Mouse (Mus musculus): ENCODE measurements at regions not wholly inside any gene's neighbourhood (a gene's known extent, or its start where the extent isn't known, plus 50 kb on each side); places are given as distances from the start of the nearest gene placed in this dataset.

- Histone ChIP-seq H3K4me3 (ENCODE audit: low read length) (no peak overlapping the region), H3K4me1 (ENCODE audit: control insufficient read depth, insufficient read depth, low read length) (no peaks in the 10 kb centered on the region), H3K36me3 (ENCODE audit: control insufficient read depth, insufficient read depth, low read length) (no peaks in the 10 kb centered on the region), H3K4me2 (replicated peaks; ENCODE audit: low read depth, low read length) (no peak overlapping the region), H3K9me3 (ENCODE audit: control insufficient read depth, low read length) (no peaks in the 10 kb centered on the region), H3K27ac (ENCODE audit: low read depth, low read length) (no peak overlapping the region), H3K9ac (ENCODE audit: low read depth, low read length) (no peak overlapping the region), H3K27me3 (ENCODE audit: control insufficient read depth, insufficient read depth, low read length) (no peaks in the 10 kb centered on the region)
- no peak for ATAC-seq (ENCODE audit: low FRiP score, low TSS enrichment)
- WGBS, result 72% methylated on average over 7 of the region's 7 CpGs
Measured at GRCm38 (mm10) chr2:51566554-51567246, 60.6 kb upstream of the Tas2r134 start.

DNA sequence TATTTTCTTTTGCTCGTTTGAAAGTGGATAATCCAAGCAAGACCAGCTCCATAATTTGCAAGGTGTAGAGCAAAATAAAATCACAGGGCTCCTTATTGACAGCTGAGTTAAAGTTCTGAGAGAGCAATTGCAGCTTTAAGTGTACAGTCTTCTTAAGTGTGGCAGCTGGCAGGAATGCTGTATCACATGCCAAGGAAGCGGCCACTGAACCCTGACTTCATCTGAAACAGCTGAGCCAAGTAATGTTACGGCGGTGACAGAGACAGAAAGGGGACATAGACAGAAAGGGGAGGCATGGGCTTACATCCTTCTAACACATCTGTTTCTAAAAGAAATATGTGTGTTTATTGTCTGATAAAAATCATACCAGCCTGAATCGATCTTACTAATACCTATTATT is 63.4 kb upstream of the Tas2r134 start:
- no peaks in the 10 kb centered on the region for H3K9me3 ChIP-seq (ENCODE audit: control insufficient read depth, low read length)
- no peaks in the 10 kb centered on the region for H3K36me3 ChIP-seq (ENCODE audit: control insufficient read depth, insufficient read depth, low read length)
- 53% methylated on average over 5 of the region's 5 CpGs for WGBS
- no peak overlapping the region for H3K4me2 ChIP-seq (replicated peaks; ENCODE audit: low read depth, low read length)
- ATAC-seq (ENCODE audit: low FRiP score, low TSS enrichment), result no peak; the same call in 1 of the 2 replicates
- no peak overlapping the region for H3K4me3 ChIP-seq (ENCODE audit: low read length)
- no peak overlapping the region for H3K27ac ChIP-seq (ENCODE audit: low read depth, low read length)
- H3K9ac ChIP-seq (ENCODE audit: low read depth, low read length), result no peak overlapping the region
- no peaks in the 10 kb centered on the region for H3K4me1 ChIP-seq (ENCODE audit: control insufficient read depth, insufficient read depth, low read length)
- H3K27me3 ChIP-seq (ENCODE audit: control insufficient read depth, insufficient read depth, low read length), result no peaks in the 10 kb centered on the region

- Histone ChIP-seq H3K4me1 (ENCODE audit: control insufficient read depth, insufficient read depth, low read length) (no peaks in the 10 kb centered on the region), H3K4me3 (ENCODE audit: low read length) (no peak overlapping the region), H3K27ac (ENCODE audit: low read depth, low read length) (no peak overlapping the region), H3K27me3 (ENCODE audit: control insufficient read depth, insufficient read depth, low read length) (no peaks in the 10 kb centered on the region), H3K36me3 (ENCODE audit: control insufficient read depth, insufficient read depth, low read length) (no peaks in the 10 kb centered on the region), H3K9me3 (ENCODE audit: control insufficient read depth, low read length) (no peaks in the 10 kb centered on the region), H3K9ac (ENCODE audit: low read depth, low read length) (no peak overlapping the region), H3K4me2 (replicated peaks; ENCODE audit: low read depth, low read length) (no peak overlapping the region)
- ATAC-seq (ENCODE audit: low FRiP score, low TSS enrichment), result no peak
- 93% methylated on average over 1 of the region's 1 CpGs for WGBS
Measured at GRCm38 (mm10) chr2:51563240-51563639, 64.1 kb upstream of the Tas2r134 start.

DNA sequence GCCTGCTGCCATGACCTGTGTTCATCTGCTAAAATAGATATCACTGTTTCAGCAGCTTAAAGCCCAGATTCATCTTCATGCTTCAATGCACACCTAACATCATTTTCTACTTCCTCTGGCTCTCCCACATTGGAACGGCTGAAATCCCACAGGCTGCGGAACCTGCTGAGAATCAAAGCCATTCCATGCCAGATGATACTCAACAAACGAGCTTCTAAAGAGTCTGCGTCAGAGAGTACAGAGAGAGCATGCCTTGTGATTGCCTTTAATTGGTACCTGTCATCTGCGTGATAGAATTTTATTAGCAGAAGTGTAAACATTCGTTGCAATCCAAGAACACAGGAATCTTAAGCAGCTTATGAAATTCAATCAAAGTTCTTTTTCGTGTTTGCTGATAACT is 76.4 kb upstream of the Tas2r134 start:
- no peak overlapping the region for H3K27ac ChIP-seq (ENCODE audit: low read depth, low read length)
- no peak overlapping the region for H3K4me2 ChIP-seq (replicated peaks; ENCODE audit: low read depth, low read length)
- no peaks in the 10 kb centered on the region for H3K27me3 ChIP-seq (ENCODE audit: control insufficient read depth, insufficient read depth, low read length)
- no peak overlapping the region for H3K4me3 ChIP-seq (ENCODE audit: low read length)
- ATAC-seq (ENCODE audit: low FRiP score, low TSS enrichment), result no peak
- H3K9me3 ChIP-seq (ENCODE audit: control insufficient read depth, low read length), result no peaks in the 10 kb centered on the region
- 34% methylated on average over 7 of the region's 7 CpGs for WGBS
- no peaks in the 10 kb centered on the region for H3K36me3 ChIP-seq (ENCODE audit: control insufficient read depth, insufficient read depth, low read length)
- H3K4me1 ChIP-seq (ENCODE audit: control insufficient read depth, insufficient read depth, low read length), result no peaks in the 10 kb centered on the region
- no peak overlapping the region for H3K9ac ChIP-seq (ENCODE audit: low read depth, low read length)

GRCm38 (mm10) chr2:51549125-51549524 is 78.2 kb upstream of the Tas2r134 start:
- no peak overlapping the region for H3K4me2 ChIP-seq (replicated peaks; ENCODE audit: low read depth, low read length)
- no peaks in the 10 kb centered on the region for H3K9me3 ChIP-seq (ENCODE audit: control insufficient read depth, low read length)
- H3K9ac ChIP-seq (ENCODE audit: low read depth, low read length), result no peak overlapping the region
- no peaks in the 10 kb centered on the region for H3K36me3 ChIP-seq (ENCODE audit: control insufficient read depth, insufficient read depth, low read length)
- no peak for ATAC-seq (ENCODE audit: low FRiP score, low TSS enrichment)
- no peak overlapping the region for H3K4me3 ChIP-seq (ENCODE audit: low read length)
- H3K27ac ChIP-seq (ENCODE audit: low read depth, low read length), result no peak overlapping the region
- H3K27me3 ChIP-seq (ENCODE audit: control insufficient read depth, insufficient read depth, low read length), result no peaks in the 10 kb centered on the region
- no peaks in the 10 kb centered on the region for H3K4me1 ChIP-seq (ENCODE audit: control insufficient read depth, insufficient read depth, low read length)
- 83% methylated on average over 5 of the region's 5 CpGs for WGBS

- Histone ChIP-seq H3K9me3 (ENCODE audit: control insufficient read depth, low read length) (no peaks in the 10 kb centered on the region), H3K4me3 (ENCODE audit: low read length) (no peak overlapping the region), H3K36me3 (ENCODE audit: control insufficient read depth, insufficient read depth, low read length) (no peaks in the 10 kb centered on the region), H3K9ac (ENCODE audit: low read depth, low read length) (no peak overlapping the region), H3K4me1 (ENCODE audit: control insufficient read depth, insufficient read depth, low read length) (no peaks in the 10 kb centered on the region), H3K4me2 (replicated peaks; ENCODE audit: low read depth, low read length) (no peak overlapping the region), H3K27ac (ENCODE audit: low read depth, low read length) (no peak overlapping the region), H3K27me3 (ENCODE audit: control insufficient read depth, insufficient read depth, low read length) (no peaks in the 10 kb centered on the region)
- 90% methylated on average over 3 of the region's 3 CpGs for WGBS
- no peak for ATAC-seq (ENCODE audit: low FRiP score, low TSS enrichment)
Measured at GRCm38 (mm10) chr2:51546181-51546580, 81.1 kb upstream of the Tas2r134 start.

DNA sequence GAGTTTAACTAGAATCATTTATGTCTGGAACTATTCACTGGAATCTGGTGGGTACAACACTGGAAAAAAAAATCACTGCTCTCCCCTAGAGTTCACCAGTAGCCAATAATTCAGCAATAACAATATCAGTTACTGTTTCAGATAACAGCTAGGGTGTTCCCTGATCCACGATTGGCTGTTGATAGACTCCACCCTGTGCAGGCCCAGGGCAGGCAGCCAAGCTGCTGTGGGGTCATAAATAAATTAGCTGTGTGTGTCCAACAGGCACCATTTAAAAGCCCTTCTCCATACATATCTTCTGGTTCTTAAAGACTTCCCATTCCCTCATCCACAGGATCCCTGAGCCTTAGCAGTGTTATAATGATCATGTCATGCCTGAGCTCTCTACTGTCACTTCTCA is 83.4 kb upstream of the Tas2r134 start:
- Histone ChIP-seq H3K9ac (ENCODE audit: low read depth, low read length) (no peak overlapping the region), H3K4me3 (ENCODE audit: low read length) (no peak overlapping the region), H3K4me2 (replicated peaks; ENCODE audit: low read depth, low read length) (no peak overlapping the region), H3K36me3 (ENCODE audit: control insufficient read depth, insufficient read depth, low read length) (no peaks in the 10 kb centered on the region), H3K27ac (ENCODE audit: low read depth, low read length) (no peak overlapping the region), H3K27me3 (ENCODE audit: control insufficient read depth, insufficient read depth, low read length) (no peaks in the 10 kb centered on the region), H3K9me3 (ENCODE audit: control insufficient read depth, low read length) (no peaks in the 10 kb centered on the region), H3K4me1 (ENCODE audit: control insufficient read depth, insufficient read depth, low read length) (no peaks in the 10 kb centered on the region)
- WGBS, result 25% methylated on average over 1 of the region's 1 CpGs
- peak; percentile 64; the same call in 1 of the 2 replicates for ATAC-seq (ENCODE audit: low FRiP score, low TSS enrichment)

DNA sequence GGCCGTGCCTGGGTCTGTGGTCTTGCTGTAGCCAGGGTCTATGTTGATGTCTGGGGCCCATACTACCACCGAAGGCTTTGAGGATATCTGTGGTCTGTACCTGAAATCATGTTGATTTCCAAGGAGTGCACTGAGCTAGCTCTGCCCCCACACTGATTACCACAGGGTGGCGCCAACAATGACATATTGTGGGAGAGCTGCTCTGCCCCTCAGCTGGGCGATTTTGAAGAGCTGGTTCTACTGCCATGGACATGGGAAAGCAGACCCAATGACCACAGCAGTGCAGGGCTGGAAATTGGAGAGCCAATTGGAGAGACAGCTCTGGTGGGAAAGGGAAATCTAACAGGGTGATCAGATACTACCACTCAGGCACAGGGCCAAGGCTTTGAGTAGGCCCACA is 85.0 kb upstream of the Tas2r134 start:
- no peaks in the 10 kb centered on the region for H3K27me3 ChIP-seq (ENCODE audit: control insufficient read depth, insufficient read depth, low read length)
- WGBS, result 89% methylated on average over 4 of the region's 4 CpGs
- ATAC-seq (ENCODE audit: low FRiP score, low TSS enrichment), result no peak

DNA sequence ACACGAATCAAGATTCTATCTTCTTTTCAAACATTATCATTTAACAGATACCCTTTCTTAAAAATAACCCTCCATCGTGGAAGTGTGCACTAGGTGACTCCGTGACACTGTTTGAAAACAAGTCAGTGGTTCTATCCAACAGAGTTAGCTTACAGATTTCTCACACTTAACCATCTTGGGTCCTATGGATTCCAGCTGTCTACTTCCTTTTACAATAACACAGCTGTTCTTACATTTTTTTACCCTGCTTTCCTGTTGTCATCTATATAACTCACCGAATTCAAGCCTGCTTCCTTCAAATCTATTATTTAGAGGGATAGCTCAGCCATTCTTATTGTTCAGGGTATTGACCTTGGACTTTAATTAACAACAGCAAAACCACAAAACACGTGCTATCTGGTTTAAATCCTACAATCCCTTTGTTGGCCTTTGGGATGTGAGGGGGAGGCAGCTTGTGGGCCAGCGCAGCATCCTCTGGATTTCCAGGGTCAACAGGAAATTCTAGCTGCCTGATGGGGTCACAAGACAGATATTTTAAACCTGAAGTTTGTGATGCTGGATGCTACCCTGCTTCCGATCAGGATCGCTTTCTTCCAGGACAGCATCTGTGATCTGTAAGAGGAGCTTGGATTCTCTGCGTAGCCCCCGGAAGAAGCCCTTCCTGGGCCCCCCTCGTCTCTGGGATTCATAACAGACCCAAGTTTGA is 94.4 kb upstream of the Tas2r134 start:
- 32% methylated on average over 11 of the region's 11 CpGs for WGBS
- Histone ChIP-seq H3K27ac (ENCODE audit: low read depth, low read length) (peak overlapping the region; percentile 15), H3K27me3 (ENCODE audit: control insufficient read depth, insufficient read depth, low read length) (no peaks in the 10 kb centered on the region), H3K9ac (ENCODE audit: low read depth, low read length) (no peak overlapping the region), H3K4me1 (ENCODE audit: control insufficient read depth, insufficient read depth, low read length) (peaks cover 5% of the 10 kb centered on the region; the same call in 1 of the 2 replicates), H3K4me2 (replicated peaks; ENCODE audit: low read depth, low read length) (no peak overlapping the region), H3K4me3 (ENCODE audit: low read length) (no peak overlapping the region), H3K9me3 (ENCODE audit: control insufficient read depth, low read length) (no peaks in the 10 kb centered on the region), H3K36me3 (ENCODE audit: control insufficient read depth, insufficient read depth, low read length) (no peaks in the 10 kb centered on the region)
- ATAC-seq (ENCODE audit: low FRiP score, low TSS enrichment), result peak; percentile 72; the same call in 1 of the 2 replicates

More for the DNA sequence above, 85.0 kb upstream of the Tas2r134 start:
- Histone ChIP-seq H3K9me3 (ENCODE audit: control insufficient read depth, low read length) (no peaks in the 10 kb centered on the region), H3K9ac (ENCODE audit: low read depth, low read length) (no peak overlapping the region), H3K4me2 (replicated peaks; ENCODE audit: low read depth, low read length) (no peak overlapping the region), H3K4me3 (ENCODE audit: low read length) (no peak overlapping the region), H3K36me3 (ENCODE audit: control insufficient read depth, insufficient read depth, low read length) (no peaks in the 10 kb centered on the region), H3K27ac (ENCODE audit: low read depth, low read length) (no peak overlapping the region), H3K4me1 (ENCODE audit: control insufficient read depth, insufficient read depth, low read length) (no peaks in the 10 kb centered on the region)
